Mouse (Mus musculus) adrenal gland, adult 18-20 months (tissue): ENCODE results near the gene Npr2. TPM values are rescaled to one million over a fixed set of nuclear protein-coding genes. Genes with fewer than 3 reads are reported as not detected.

Experiments
- DNase-seq, 2 experiments: peaks; one replicate each; pipeline ENCODE4 v3.0.0; 2021 to 2022; ENCODE audit warnings: low spot score in 2 of 2
- total RNA-seq, 2 experiments: library from RNA; stranded (reverse); gene quantifications; 1 replicate in 1 of 2; 2 replicates in 1 of 2; pipeline ENCODE4 v1.2.3; 2021

Gene Npr2
- total RNA-seq, 2 experiments from 2014 or later, result 24.9 to 42.4 TPM

GRCm38 (mm10) chr4:43620146-43620778 lies 11.5 kb upstream of the Npr2 start:
- no peak for DNase-seq

GRCm38 (mm10) chr4:43629106-43629817 lies 2.5 kb upstream of the Npr2 start:
- no peak for DNase-seq

GRCm38 (mm10) chr4:43630030-43630581 lies 1.6 kb upstream of the Npr2 start:
- DNase-seq, result peak; percentile 66 to 75

GRCm38 (mm10) chr4:43630671-43631045 lies 1.1 kb upstream of the Npr2 start:
- no peak for DNase-seq

GRCm38 (mm10) chr4:43631956-43632920 lies 503 bp downstream of the Npr2 start:
- DNase-seq, result peak in 1 of 2 experiments; percentile 26

- DNase-seq, result peak in 1 of 2 experiments; percentile 21
Measured at GRCm38 (mm10) chr4:43633296-43633695, 1.6 kb downstream of the Npr2 start.

- peak in 1 of 2 experiments; percentile 14 for DNase-seq
Measured at GRCm38 (mm10) chr4:43633736-43634135, 2.0 kb downstream of the Npr2 start.

GRCm38 (mm10) chr4:43634621-43635374 lies 3.1 kb downstream of the Npr2 start:
- DNase-seq, result peak in 1 of 2 experiments; percentile 8

- DNase-seq, result peak in 1 of 2 experiments; percentile 7
Measured at GRCm38 (mm10) chr4:43636751-43637150, 5.0 kb downstream of the Npr2 start.

GRCm38 (mm10) chr4:43640076-43640475 lies 8.3 kb downstream of the Npr2 start:
- DNase-seq, result no peak

GRCm38 (mm10) chr4:43640491-43640890 lies 8.8 kb downstream of the Npr2 start:
- DNase-seq, result peak in 1 of 2 experiments; percentile 13

GRCm38 (mm10) chr4:43649783-43650182 lies 18.0 kb downstream of the Npr2 start:
- no peak for DNase-seq

- no peak for DNase-seq
Measured at GRCm38 (mm10) chr4:43652726-43653125, 21.0 kb downstream of the Npr2 start.

GRCm38 (mm10) chr4:43653161-43654015 lies 21.7 kb downstream of the Npr2 start, which contains the start of gene Spag8:
Gene Spag8 (minus strand): TSS chr4:43653594.
- DNase-seq, result no peak

- DNase-seq, result no peak
Measured at GRCm38 (mm10) chr4:43655656-43656338, 24.1 kb downstream of the Npr2 start.

GRCm38 (mm10) chr4:43656339-43657109 lies 24.8 kb downstream of the Npr2 start, which contains the start of gene Hint2:
Gene Hint2 (minus strand): TSS chr4:43656466.
- peak; percentile 83 to 86 for DNase-seq

- DNase-seq, result no peak
Measured at GRCm38 (mm10) chr4:43657146-43657545, 25.4 kb downstream of the Npr2 start.

GRCm38 (mm10) chr4:43666412-43666811 lies 34.7 kb downstream of the Npr2 start:
- no peak for DNase-seq
